Comparison of ENCODE assay signal across 13 mouse cellular contexts in the genomic region with DNA sequence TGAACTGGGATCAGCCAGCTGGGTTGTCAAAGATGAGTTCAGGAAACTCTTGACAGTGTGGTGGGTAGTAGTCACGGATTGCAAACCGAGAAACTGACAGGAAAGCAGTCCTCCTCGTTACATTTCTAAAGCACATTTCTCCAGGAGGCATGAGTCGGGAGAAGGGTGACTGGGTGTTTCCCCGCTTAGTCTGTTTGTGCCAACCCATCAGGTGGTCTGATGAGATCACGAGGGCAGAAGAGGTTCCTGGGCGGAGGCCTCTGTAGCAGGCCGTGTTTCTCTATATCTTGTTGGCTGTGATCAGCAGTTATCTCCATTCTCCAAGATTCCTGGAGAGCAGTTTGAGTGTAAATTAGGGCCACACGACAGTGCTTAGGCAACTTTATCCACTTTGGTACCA. TPM values are rescaled to one million over a fixed set of nuclear protein-coding genes. Genes with fewer than 3 reads are reported as not detected.
DNase-seq lines count a peak whose midpoint lies in the region; ATAC-seq lines count a peak whose summit lies in the region.
"Had no signal": no experiment of that assay in that cellular context is flagged by ENCODE, and none has a peak within 500 bp of the region (broad histone marks: within the 10 kb centered on the region; RNA-seq: fewer than 3 reads in every experiment).

No protein-coding gene starts in this region.

- ATAC-seq in heart, embryonic 13.5 days (ENCODE audit: extremely low read depth, insufficient number of reproducible peaks, low FRiP score, low TSS enrichment), result no peak
- ATAC-seq in CD4-positive, CD25-positive, alpha-beta regulatory T cell, adult 4 months, result peak; percentile 54
- ATAC-seq in common myeloid progenitor, adult 5-6 weeks (replicated peaks; ENCODE audit: low read depth, poor library complexity, severe bottlenecking), result peak; percentile 58
- ATAC-seq in liver, embryonic 16.5 days (ENCODE audit: low read depth), result peak; percentile 61
- no peak for ATAC-seq in midbrain, embryonic 15.5 days (replicated peaks)

- no peaks in the 10 kb centered on the region for H3K9me3 ChIP-seq in heart, embryonic 13.5 days
- H3K9me3 ChIP-seq in liver, embryonic 16.5 days (replicated peaks; ENCODE audit: control insufficient read depth, low read length), result no peaks in the 10 kb centered on the region
- H3K9me3 ChIP-seq in midbrain, embryonic 15.5 days, result no peaks in the 10 kb centered on the region
- H3K9me3 ChIP-seq: forebrain, embryonic 10.5 days had no signal

- peaks cover 61% of the 10 kb centered on the region for H3K4me1 ChIP-seq in heart, embryonic 13.5 days
- H3K4me1 ChIP-seq in liver, embryonic 16.5 days (ENCODE audit: control insufficient read depth, low read depth, low read length), result no peaks in the 10 kb centered on the region
- H3K4me1 ChIP-seq in midbrain, embryonic 15.5 days, result peaks cover 3% of the 10 kb centered on the region; the same call in 1 of the 2 replicates

- H3K9ac ChIP-seq in heart, embryonic 13.5 days, result peak overlapping the region; percentile 70
- H3K9ac ChIP-seq in liver, embryonic 16.5 days (ENCODE audit: low read depth, low read length), result no peak overlapping the region
- no peak overlapping the region for H3K9ac ChIP-seq in midbrain, embryonic 15.5 days

- DNase-seq in heart, adult 11 months, result no peak
- no peak for DNase-seq in embryo, embryonic 10.5 days (ENCODE audit: low spot score)
- no peak for DNase-seq in right cerebral cortex, postnatal 36 days (ENCODE audit: low spot score in 2 of 2)
- DNase-seq: gastrocnemius, postnatal 36 days; left cerebral cortex, postnatal 4 days had no signal

- no peaks in the 10 kb centered on the region for H3K27me3 ChIP-seq in heart, embryonic 13.5 days (replicated peaks)
- no peaks in the 10 kb centered on the region for H3K27me3 ChIP-seq in liver, embryonic 16.5 days (ENCODE audit: control insufficient read depth, insufficient read depth, low read depth, low read length)
- no peaks in the 10 kb centered on the region for H3K27me3 ChIP-seq in midbrain, embryonic 15.5 days (replicated peaks)
- H3K27me3 ChIP-seq: CH12.LX had no signal

- H3K4me2 ChIP-seq in heart, embryonic 13.5 days, result peak overlapping the region; percentile 59
- no peak overlapping the region for H3K4me2 ChIP-seq in liver, embryonic 16.5 days (ENCODE audit: low read depth, low read length)
- no peak overlapping the region for H3K4me2 ChIP-seq in midbrain, embryonic 15.5 days

- WGBS in heart, embryonic 13.5 days, result 46% methylated on average over 9 of the region's 9 CpGs
- whole genome bisulfite sequencing in liver, embryonic 16.5 days (ENCODE audit: insufficient replicate concordance), result 39% methylated on average over 9 of the region's 9 CpGs
- 82% methylated on average over 9 of the region's 9 CpGs for WGBS in midbrain, embryonic 15.5 days

- peak overlapping the region; percentile 98 for H3K27ac ChIP-seq in heart, embryonic 13.5 days (replicated peaks)
- no peak overlapping the region for H3K27ac ChIP-seq in liver, embryonic 16.5 days (ENCODE audit: low read length)
- no peak overlapping the region for H3K27ac ChIP-seq in midbrain, embryonic 15.5 days
- H3K27ac ChIP-seq: forebrain, embryonic 10.5 days; macrophage had no signal

- peaks cover 22% of the 10 kb centered on the region for H3K36me3 ChIP-seq in heart, embryonic 13.5 days
- no peaks in the 10 kb centered on the region for H3K36me3 ChIP-seq in liver, embryonic 16.5 days (ENCODE audit: control insufficient read depth, insufficient read depth)
- H3K36me3 ChIP-seq in midbrain, embryonic 15.5 days (replicated peaks), result no peaks in the 10 kb centered on the region

- no peak overlapping the region for H3K4me3 ChIP-seq in heart, embryonic 13.5 days
- no peak overlapping the region for H3K4me3 ChIP-seq in liver, embryonic 16.5 days (ENCODE audit: low read depth, low read length)
- no peak overlapping the region for H3K4me3 ChIP-seq in midbrain, embryonic 15.5 days
- H3K4me3 ChIP-seq: forebrain, embryonic 10.5 days had no signal

RNA-seq across cellular contexts. Expression of a gene that starts 8.6 kb away (rescaled TPM):
- 2.4 TPM in 2 replicates for polyA plus RNA-seq in heart, embryonic 13.5 days (2015; fragmentation: Nextera tagmentation; extraction: Ambion mirVana)
- under 1 TPM in 1 of 2 experiments, not detected in 1; 0.94 TPM for polyA plus RNA-seq in CD4-positive, CD25-positive, alpha-beta regulatory T cell, adult 4 months (2017; shearing (Covaris generic))
- total RNA-seq in common myeloid progenitor, adult 5-6 weeks (2017), result 0.09 and 1.4 TPM in 2 replicates
- 0.48 and 0.50 TPM in 2 replicates for polyA plus RNA-seq in liver, embryonic 16.5 days (2015; fragmentation: Nextera tagmentation; extraction: Ambion mirVana)
- 0.84 and 1.2 TPM in 2 replicates for polyA plus RNA-seq in midbrain, embryonic 15.5 days (2015; fragmentation: Nextera tagmentation; extraction: Ambion mirVana)

RNA-seq across cellular contexts. Expression of a gene that starts 29.6 kb away (rescaled TPM):
- 12.1 and 13.2 TPM in 2 replicates for polyA plus RNA-seq in heart, embryonic 13.5 days (2015; fragmentation: Nextera tagmentation; extraction: Ambion mirVana)
- polyA plus RNA-seq in CD4-positive, CD25-positive, alpha-beta regulatory T cell, adult 4 months (2017; shearing (Covaris generic)), result 10 to 100 TPM; 17.7 to 21.3 TPM
- 2.5 and 3.6 TPM in 2 replicates for total RNA-seq in common myeloid progenitor, adult 5-6 weeks (2017)
- 2.5 and 2.9 TPM in 2 replicates for polyA plus RNA-seq in liver, embryonic 16.5 days (2015; fragmentation: Nextera tagmentation; extraction: Ambion mirVana)
- 4.9 and 5.2 TPM in 2 replicates for polyA plus RNA-seq in midbrain, embryonic 15.5 days (2015; fragmentation: Nextera tagmentation; extraction: Ambion mirVana)

Comparison
In these comparisons a context has a peak if more than half of its experiments do, and no peak if none do; other contexts are left out.
1. ATAC-seq: peak in CD4-positive, CD25-positive, alpha-beta regulatory T cell, adult 4 months (single experiment), common myeloid progenitor, adult 5-6 weeks (single experiment) and liver, embryonic 16.5 days (single experiment); none in heart, embryonic 13.5 days (single experiment) and midbrain, embryonic 15.5 days (single experiment).